Mouse (Mus musculus): Measurements from ENCODE around the gene Mest.

- no peak for TF ChIP-seq POLR2A (IDR thresholded peaks at IDR 0.05; ENCODE audit: borderline replicate concordance, insufficient read depth, low read length)
- no peak for TF ChIP-seq CTCF (IDR thresholded peaks at IDR 0.05; ENCODE audit: borderline replicate concordance, insufficient read depth, low read depth, low read length)
Observed at GRCm38 (mm10) chr6:30714891-30715471, 8.4 kb upstream of the Mest start.

Data from cerebellum, adult 2 months (tissue).